Mouse (Mus musculus) urinary bladder, adult 18-20 months (tissue): ENCODE results near the gene Syt2.

Source experiments
- DNase-seq, 2 experiments: peaks; one replicate each; pipeline ENCODE4 v3.0.0; 2022; ENCODE audit warnings: low spot score in 2 of 2, mixed read lengths in 2 of 2

The Syt2 gene

GRCm38 (mm10) chr1:134646261-134646962 is at the start of gene Syt2:
TSS of gene Syt2 (plus strand) at chr1:134646677.
- DNase-seq, result no peak

- DNase-seq, result no peak
These were observed 49.0 kb upstream of the Syt2 start for GRCm38 (mm10) chr1:134597339-134598054.

- DNase-seq, result no peak
These were observed 42.4 kb upstream of the Syt2 start for GRCm38 (mm10) chr1:134604086-134604485.

- peak in 1 of 2 experiments; percentile 37 for DNase-seq
These were observed 40.8 kb upstream of the Syt2 start for GRCm38 (mm10) chr1:134605670-134606069.

GRCm38 (mm10) chr1:134606381-134606780 is 40.1 kb upstream of the Syt2 start:
- no peak for DNase-seq

- DNase-seq, result no peak
These were observed 39.2 kb upstream of the Syt2 start for GRCm38 (mm10) chr1:134607279-134607678.

- DNase-seq, result no peak
These were observed 37.3 kb upstream of the Syt2 start for GRCm38 (mm10) chr1:134609172-134609571.

GRCm38 (mm10) chr1:134614554-134614953 is 31.9 kb upstream of the Syt2 start:
- DNase-seq, result no peak

GRCm38 (mm10) chr1:134614988-134615387 is 31.5 kb upstream of the Syt2 start:
- DNase-seq, result no peak

GRCm38 (mm10) chr1:134617656-134618055 is 28.8 kb upstream of the Syt2 start:
- DNase-seq, result no peak

GRCm38 (mm10) chr1:134625325-134625724 is 21.2 kb upstream of the Syt2 start:
- no peak for DNase-seq

- no peak for DNase-seq
These were observed 17.0 kb upstream of the Syt2 start for GRCm38 (mm10) chr1:134629455-134629854.

- DNase-seq, result no peak
These were observed 12.2 kb upstream of the Syt2 start for GRCm38 (mm10) chr1:134634296-134634695.

- no peak for DNase-seq
These were observed 10.2 kb upstream of the Syt2 start for GRCm38 (mm10) chr1:134636245-134636644.

GRCm38 (mm10) chr1:134636684-134637083 is 9.8 kb upstream of the Syt2 start:
- no peak for DNase-seq

- no peak for DNase-seq
These were observed 8.4 kb upstream of the Syt2 start for GRCm38 (mm10) chr1:134638041-134638440.

GRCm38 (mm10) chr1:134638522-134638921 is 8.0 kb upstream of the Syt2 start:
- no peak for DNase-seq

GRCm38 (mm10) chr1:134639460-134639859 is 7.0 kb upstream of the Syt2 start:
- no peak for DNase-seq

GRCm38 (mm10) chr1:134641507-134641906 is 5.0 kb upstream of the Syt2 start:
- no peak for DNase-seq

- no peak for DNase-seq
These were observed 2.8 kb upstream of the Syt2 start for GRCm38 (mm10) chr1:134643702-134644101.

GRCm38 (mm10) chr1:134645408-134646200 is 873 bp upstream of the Syt2 start:
- no peak for DNase-seq

GRCm38 (mm10) chr1:134646963-134647282 is 446 bp downstream of the Syt2 start:
- DNase-seq, result no peak

GRCm38 (mm10) chr1:134647591-134647990 is 1.1 kb downstream of the Syt2 start:
- DNase-seq, result no peak
